Mouse (Mus musculus) lung, embryonic 14.5 days (tissue): ENCODE results near the gene Adgrg3. TPM values are rescaled to one million over a fixed set of nuclear protein-coding genes. Genes with fewer than 3 reads are reported as not detected.

ENCODE experiments used
- ATAC-seq: fragments of 200-750 bp; cut with Nextera tagmentation; 2 replicates; pipeline ENCODE4 v1.8.0; 2017; ENCODE audit warnings: mild to moderate bottlenecking, moderate TSS enrichment, moderate library complexity; ENCODE audit not compliant: insufficient read depth
- DNase-seq: peaks from one replicate; pipeline ENCODE4 v3.0.0-alpha.2; 2015
- H3K27ac ChIP-seq: fragments of 300-500 bp; sonication (generic); 2 replicates; pipeline ENCODE4 v1.5.1; 2014; ENCODE audit warnings: low read depth, mild to moderate bottlenecking, moderate library complexity
- H3K27me3 ChIP-seq: fragments of 300-500 bp; sonication (generic); 2 replicates; pipeline ENCODE4 v1.6.1; 2014; ENCODE audit warnings: low read length, control low read depth; ENCODE audit not compliant: insufficient read depth
- H3K36me3 ChIP-seq: fragments of 300-500 bp; sonication (generic); 2 replicates; pipeline ENCODE4 v1.6.1; 2014; ENCODE audit warnings: control low read depth; ENCODE audit not compliant: insufficient read depth
- H3K4me1 ChIP-seq: fragments of 300-500 bp; sonication (generic); 2 replicates; pipeline ENCODE4 v1.6.1; 2014; ENCODE audit warnings: antibody characterized with exemption, control low read depth; ENCODE audit not compliant: insufficient read depth
- H3K4me2 ChIP-seq: fragments of 300-500 bp; sonication (generic); 2 replicates; pipeline ENCODE4 v1.6.1; 2014; ENCODE audit warnings: mild to moderate bottlenecking
- H3K4me3 ChIP-seq: fragments of 300-500 bp; sonication (generic); 2 replicates; pipeline ENCODE4 v1.5.1; 2014; ENCODE audit warnings: low read depth, low read length
- H3K9ac ChIP-seq: fragments of 300-500 bp; sonication (generic); 2 replicates; pipeline ENCODE4 v1.6.1; 2014
- H3K9me3 ChIP-seq: fragments of 300-500 bp; sonication (generic); 2 replicates; pipeline ENCODE4 v1.6.1; 2016; ENCODE audit warnings: low read depth, low read length, control low read depth
- CTCF ChIP-seq: IDR thresholded peaks from 2 replicates; pipeline ENCODE4 v1.5.1; 2016; ENCODE audit warnings: antibody characterized with exemption, low read depth
- WGBS: fragments of 180-500 bp; shearing (Covaris S2); extraction: QIAGEN DNeasy Blood & Tissue Kit; methylation state at CpG from one replicate; pipeline ENCODE4 v1.1.7; 2014; 5-methylcytosine and 5-hydroxymethylcytosine counted together
- polyA plus RNA-seq: library from polyadenylated mRNA; unstranded; fragments of >200 nt; fragmentation: Nextera tagmentation; extraction: Ambion mirVana; gene quantifications from 2 replicates; pipeline ENCODE4 v1.2.1, GENCODE M21; 2014

Adgrg3 gene
- polyA plus RNA-seq, 1 experiment from 2014 or later = 4.0 TPM

DNA sequence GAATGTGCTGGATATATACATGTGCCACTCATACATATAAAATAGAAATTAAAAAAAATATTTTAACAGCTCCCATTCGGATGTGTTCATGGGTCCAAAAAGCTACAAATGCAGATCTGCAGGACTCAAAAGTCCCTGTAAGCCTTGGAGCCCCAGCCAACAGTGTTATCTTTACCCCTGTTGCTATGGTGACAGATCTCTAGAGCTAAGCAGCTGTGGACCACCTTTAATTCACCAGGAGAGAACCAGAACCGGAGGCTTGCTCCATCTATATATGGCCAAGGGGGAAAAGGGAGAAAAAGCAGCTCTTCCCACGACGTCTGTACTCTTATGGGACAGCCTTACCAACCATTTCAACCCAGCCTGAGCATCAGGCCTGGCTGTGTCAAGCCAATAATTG lies 27.3 kb downstream of the Adgrg3 start:
- Histone ChIP-seq H3K4me3 (no peak overlapping the region), H3K4me2 (no peak overlapping the region), H3K27me3 (no peaks in the 10 kb centered on the region), H3K9me3 (no peaks in the 10 kb centered on the region), H3K36me3 (no peaks in the 10 kb centered on the region), H3K4me1 (no peaks in the 10 kb centered on the region), H3K9ac (no peak overlapping the region), H3K27ac (no peak overlapping the region)
- DNase-seq (no peak), ATAC-seq (no peak)
- 46% methylated on average over 4 of the region's 4 CpGs for WGBS
- TF ChIP-seq CTCF = no peak

DNA sequence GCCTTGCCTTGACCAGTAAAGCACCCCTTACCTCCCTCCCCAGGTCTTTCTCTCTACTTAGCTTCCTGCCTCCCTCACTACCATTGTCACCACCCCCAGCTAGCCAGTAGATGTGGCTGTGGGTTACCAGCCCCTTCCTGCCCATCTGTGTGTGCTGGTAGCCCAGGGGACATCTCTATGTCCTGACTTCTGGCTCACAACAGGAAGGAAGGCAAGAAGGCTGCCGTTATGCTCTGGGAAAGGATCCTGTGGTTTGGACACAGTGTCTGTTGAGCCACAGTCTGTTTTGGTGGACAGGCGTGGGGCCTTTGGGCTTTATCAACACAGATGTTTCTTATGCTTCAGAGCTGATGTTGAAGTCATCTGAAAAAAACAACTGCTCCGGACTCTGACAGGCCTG lies 29.5 kb downstream of the Adgrg3 start:
- H3K27me3 ChIP-seq = no peaks in the 10 kb centered on the region
- no peak for TF ChIP-seq CTCF
- no peak overlapping the region for H3K9ac ChIP-seq
- H3K4me1 ChIP-seq = no peaks in the 10 kb centered on the region
- H3K27ac ChIP-seq = no peak overlapping the region
- no peaks in the 10 kb centered on the region for H3K9me3 ChIP-seq
- no peak overlapping the region for H3K4me3 ChIP-seq
- DNase-seq (no peak), ATAC-seq (no peak)
- WGBS = 49% methylated on average over 3 of the region's 3 CpGs
- H3K4me2 ChIP-seq = no peak overlapping the region
- no peaks in the 10 kb centered on the region for H3K36me3 ChIP-seq

DNA sequence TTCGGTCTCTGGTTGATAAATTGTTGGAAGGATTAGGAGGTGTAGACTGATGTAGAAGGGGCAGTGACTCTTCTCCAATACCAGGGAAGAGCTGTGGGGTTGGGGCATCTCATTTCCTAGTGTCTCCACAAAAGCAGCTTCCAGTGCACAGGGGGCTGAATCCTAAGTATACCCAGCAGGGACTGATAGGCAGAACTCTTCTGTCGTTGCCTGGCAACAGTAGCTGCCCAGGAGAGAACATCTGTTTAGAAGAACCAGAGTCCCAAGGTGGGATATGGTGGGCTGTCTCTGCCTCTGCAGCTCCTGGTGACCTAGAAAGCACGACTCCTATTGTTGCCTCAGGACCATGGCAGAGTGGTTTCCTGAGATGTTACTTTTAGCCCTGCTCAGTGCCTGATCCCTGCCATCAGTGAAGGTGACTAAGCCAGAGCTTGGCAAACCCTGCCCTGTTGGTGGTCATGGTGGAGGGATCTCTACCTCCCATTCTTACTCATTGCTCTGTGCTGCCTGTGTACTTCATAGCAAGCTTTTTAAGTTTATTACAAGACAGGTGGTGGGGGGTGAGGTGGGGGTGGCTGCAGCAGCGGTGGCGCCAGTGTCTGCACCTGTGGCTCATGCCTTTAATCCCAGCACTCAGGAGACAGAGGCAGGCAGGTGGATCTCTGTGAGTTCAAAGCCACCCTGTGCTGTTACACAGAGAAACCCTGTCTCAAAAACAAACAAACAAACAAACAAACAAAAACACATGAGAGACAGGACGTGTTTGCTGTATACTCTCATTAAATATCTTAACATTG lies 30.6 kb downstream of the Adgrg3 start:
- Histone ChIP-seq H3K27me3 (no peaks in the 10 kb centered on the region), H3K36me3 (no peaks in the 10 kb centered on the region), H3K9ac (no peak overlapping the region), H3K4me3 (no peak overlapping the region), H3K27ac (no peak overlapping the region), H3K4me2 (no peak overlapping the region), H3K4me1 (no peaks in the 10 kb centered on the region), H3K9me3 (no peaks in the 10 kb centered on the region)
- 60% methylated on average over 6 of the region's 6 CpGs for WGBS
- no peak for TF ChIP-seq CTCF
- no peak for DNase-seq
- ATAC-seq = no peak

DNA sequence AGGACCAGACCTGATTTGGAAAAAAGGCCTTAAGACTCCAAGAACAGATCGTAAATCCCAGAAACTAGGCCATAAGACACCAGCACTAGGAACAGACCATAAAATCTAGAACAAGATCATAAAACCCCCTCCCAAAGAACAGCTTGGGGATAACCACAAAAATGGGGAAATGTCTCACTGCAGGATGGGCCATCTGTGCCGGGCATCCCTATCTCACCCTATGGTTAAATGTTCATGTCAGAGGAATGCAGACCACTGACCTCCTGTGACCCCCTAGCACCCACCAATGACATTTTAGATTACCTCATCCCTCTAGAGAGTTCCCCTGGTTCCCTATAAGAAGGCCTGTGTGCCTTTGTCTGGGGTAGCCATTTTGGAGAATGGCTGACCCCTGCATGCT lies 32.1 kb downstream of the Adgrg3 start:
- Histone ChIP-seq H3K4me1 (no peaks in the 10 kb centered on the region), H3K9me3 (no peaks in the 10 kb centered on the region), H3K4me3 (no peak overlapping the region), H3K27ac (no peak overlapping the region), H3K4me2 (no peak overlapping the region), H3K36me3 (no peaks in the 10 kb centered on the region), H3K27me3 (no peaks in the 10 kb centered on the region), H3K9ac (no peak overlapping the region)
- no peak for TF ChIP-seq CTCF
- 67% methylated on average over 2 of the region's 2 CpGs for WGBS
- ATAC-seq (no peak), DNase-seq (no peak)

DNA sequence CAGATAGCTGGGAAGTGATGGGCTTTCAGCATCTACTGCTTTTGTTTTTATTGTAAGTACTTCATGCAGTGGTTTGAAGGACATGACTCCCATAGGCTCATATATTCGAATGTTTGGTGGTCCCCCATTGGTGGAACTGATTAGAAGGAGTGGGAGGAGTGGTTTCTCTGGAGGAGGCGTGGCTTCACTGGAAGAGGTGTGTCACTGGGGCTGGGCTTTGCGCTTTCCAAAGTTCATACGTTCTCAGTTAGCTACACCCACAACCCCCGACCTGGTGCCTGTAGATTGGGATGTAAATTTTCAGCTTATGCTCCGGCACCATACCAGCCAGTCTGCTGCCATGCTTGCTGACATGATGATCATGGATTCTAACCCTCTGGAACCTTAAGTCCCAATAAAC lies 36.9 kb downstream of the Adgrg3 start:
- Histone ChIP-seq H3K27me3 (no peaks in the 10 kb centered on the region), H3K4me2 (no peak overlapping the region), H3K27ac (no peak overlapping the region), H3K4me3 (no peak overlapping the region), H3K36me3 (no peaks in the 10 kb centered on the region), H3K4me1 (no peaks in the 10 kb centered on the region), H3K9ac (no peak overlapping the region), H3K9me3 (no peaks in the 10 kb centered on the region)
- ATAC-seq (0 out of 2 replicates have a peak, but pooled peaks have one; percentile 24), DNase-seq (no peak)
- 46% methylated on average over 6 of the region's 6 CpGs for WGBS
- TF ChIP-seq CTCF = no peak

DNA sequence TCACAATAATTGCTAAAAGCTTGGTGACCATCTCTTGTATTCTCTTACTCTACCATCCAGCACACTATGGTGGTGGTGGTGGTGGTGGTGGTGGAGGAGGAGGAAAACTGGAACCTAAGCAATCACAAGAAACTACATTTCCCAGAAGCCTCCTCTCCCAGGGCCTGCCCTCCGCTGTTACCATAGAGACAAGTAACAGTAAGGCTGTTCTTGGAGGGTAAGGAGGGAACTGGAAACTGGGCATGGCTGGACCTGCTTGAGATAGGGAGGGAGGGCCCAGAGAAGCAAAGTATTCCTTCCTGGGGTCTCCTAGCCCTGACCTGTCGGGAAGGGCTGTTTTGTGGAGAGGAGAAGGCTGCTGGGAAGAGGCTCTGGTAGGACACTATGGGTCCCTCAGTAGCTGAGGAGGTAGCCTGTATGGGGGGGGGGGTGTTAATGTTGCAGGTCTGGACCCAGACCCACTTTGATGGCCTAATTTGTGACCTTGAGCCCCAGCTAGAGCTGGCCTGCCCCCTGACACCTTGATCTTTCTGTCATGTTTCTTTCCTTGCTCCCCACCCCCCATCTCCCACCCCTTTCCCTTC lies 37.5 kb downstream of the Adgrg3 start, which contains the start of gene Drc7:
Gene Drc7, plus strand, starts transcription at position 177 of the 584 bp plus-strand sequence.
- H3K27ac ChIP-seq = no peak within 1 kb of the TSS
- 20% methylated on average over 2 of the region's 2 CpGs for WGBS
- peak; percentile 41 for DNase-seq

DNA sequence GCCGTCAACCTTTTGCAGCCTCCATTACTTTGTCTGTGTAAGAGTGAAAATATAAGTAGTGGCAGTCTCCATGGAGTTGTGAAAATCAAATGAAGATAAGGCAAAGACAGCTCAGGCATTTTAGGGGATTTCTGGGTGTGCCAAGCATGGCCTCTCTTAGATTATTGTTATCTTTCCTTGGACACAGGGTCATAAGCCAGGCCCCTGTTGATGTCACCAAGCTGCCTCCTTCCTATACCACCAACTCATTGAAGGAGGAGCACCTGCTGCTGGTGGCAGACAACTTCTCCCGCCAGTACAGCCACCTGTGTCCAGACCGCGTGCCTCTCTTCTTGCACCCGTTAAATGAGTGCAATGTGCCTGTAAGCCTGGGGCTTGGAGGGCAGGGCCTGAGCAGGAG lies 38.9 kb downstream of the Adgrg3 start:
- Histone ChIP-seq H3K36me3 (no peaks in the 10 kb centered on the region), H3K4me2 (no peak overlapping the region), H3K4me3 (no peak overlapping the region), H3K4me1 (no peaks in the 10 kb centered on the region), H3K9me3 (no peaks in the 10 kb centered on the region), H3K9ac (no peak overlapping the region), H3K27me3 (no peaks in the 10 kb centered on the region), H3K27ac (no peak overlapping the region)
- DNase-seq (no peak), ATAC-seq (no peak)
- WGBS = 82% methylated on average over 5 of the region's 5 CpGs
- TF ChIP-seq CTCF = no peak

More for the DNA sequence above, 37.5 kb downstream of the Adgrg3 start, which contains the start of gene Drc7:
- Histone ChIP-seq H3K27me3 (no peaks in the 10 kb centered on the region), H3K9me3 (no peaks in the 10 kb centered on the region), H3K36me3 (no peaks in the 10 kb centered on the region), H3K4me3 (no peak within 1 kb of the TSS), H3K9ac (no peak within 1 kb of the TSS), H3K4me1 (no peaks in the 10 kb centered on the region), H3K4me2 (no peak within 1 kb of the TSS)
- peak; percentile 82; the same call in 1 of the 2 replicates for ATAC-seq
- no peak for TF ChIP-seq CTCF
